Comparison of ENCODE assay signal across 14 mouse cellular contexts in the genomic region with DNA sequence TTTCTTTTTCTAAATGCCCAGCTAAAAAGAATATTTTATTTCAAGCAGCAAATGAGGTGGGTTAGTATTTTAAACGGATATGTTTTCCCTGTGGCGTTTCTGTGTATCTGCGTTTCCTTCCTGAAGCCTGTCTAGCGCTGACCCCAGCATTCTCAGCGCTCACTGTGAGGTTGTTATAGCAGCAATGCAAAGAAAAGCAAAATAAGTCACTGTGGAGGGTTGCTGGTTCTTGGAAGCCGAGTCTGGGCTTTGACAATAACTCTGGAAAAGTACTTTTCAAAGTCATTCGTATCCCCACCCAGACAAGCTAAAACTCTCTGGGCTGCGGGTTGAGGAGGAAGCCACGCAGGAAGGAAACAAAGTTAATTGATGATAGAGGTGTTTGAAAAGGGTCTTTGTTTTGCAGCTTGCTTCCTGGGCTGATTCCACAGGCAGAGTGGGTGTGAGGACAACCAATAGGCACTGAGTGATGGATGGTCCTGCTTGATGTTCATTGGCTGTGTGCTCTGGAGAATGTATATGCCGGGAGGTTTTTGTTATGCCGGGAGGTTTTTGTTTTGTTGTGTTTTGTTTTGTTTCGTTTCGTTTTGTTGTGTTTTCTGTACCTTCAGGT.
DNase-seq lines count a peak whose midpoint lies in the region; ATAC-seq lines count a peak whose summit lies in the region.
"Had no signal": no experiment of that assay in that cellular context is flagged by ENCODE, and none has a peak within 500 bp of the region (broad histone marks: within the 10 kb centered on the region; RNA-seq: fewer than 3 reads in every experiment).

No protein-coding gene starts in this region.

- peaks cover 8% of the 10 kb centered on the region for H3K4me1 ChIP-seq in heart, embryonic 15.5 days (replicated peaks)
- H3K4me1 ChIP-seq in hindbrain, embryonic 16.5 days (ENCODE audit: control insufficient read depth, insufficient read depth, low read depth, low read length) = peaks cover 10% of the 10 kb centered on the region
- H3K4me1 ChIP-seq: embryonic facial prominence, embryonic 15.5 days; forebrain, embryonic 15.5 days; intestine, embryonic 15.5 days had no signal

- H3K27ac ChIP-seq in heart, embryonic 15.5 days = no peak overlapping the region
- H3K27ac ChIP-seq in hindbrain, embryonic 16.5 days (ENCODE audit: low read depth, low read length) = peak overlapping the region; percentile 34; the same call in 1 of the 2 replicates
- H3K27ac ChIP-seq: embryonic facial prominence, embryonic 15.5 days; forebrain, embryonic 15.5 days; intestine, embryonic 15.5 days; limb, embryonic 10.5 days had no signal

- H3K9me3 ChIP-seq in heart, embryonic 15.5 days (replicated peaks) = no peaks in the 10 kb centered on the region
- H3K9me3 ChIP-seq in hindbrain, embryonic 16.5 days (ENCODE audit: control insufficient read depth, low read length) = no peaks in the 10 kb centered on the region
- H3K9me3 ChIP-seq: embryonic facial prominence, embryonic 15.5 days; forebrain, embryonic 15.5 days; intestine, embryonic 15.5 days; limb, embryonic 10.5 days had no signal

- ATAC-seq in heart, embryonic 15.5 days (replicated peaks; ENCODE audit: insufficient number of reproducible peaks, insufficient read depth, low FRiP score, low read depth) = no peak
- peak; percentile 75; the same call in 1 of the 2 replicates for ATAC-seq in hindbrain, embryonic 16.5 days
- ATAC-seq: forebrain, embryonic 15.5 days; intestine, embryonic 15.5 days had no signal

- no peak overlapping the region for H3K4me3 ChIP-seq in heart, embryonic 15.5 days
- H3K4me3 ChIP-seq in hindbrain, embryonic 16.5 days (ENCODE audit: low read length) = no peak overlapping the region
- H3K4me3 ChIP-seq: embryonic facial prominence, embryonic 15.5 days; forebrain, embryonic 15.5 days; intestine, embryonic 15.5 days; limb, embryonic 10.5 days had no signal

- H3K36me3 ChIP-seq in heart, embryonic 15.5 days = no peaks in the 10 kb centered on the region
- no peaks in the 10 kb centered on the region for H3K36me3 ChIP-seq in hindbrain, embryonic 16.5 days (ENCODE audit: control insufficient read depth, insufficient read depth, low read length)
- H3K36me3 ChIP-seq: embryonic facial prominence, embryonic 15.5 days; forebrain, embryonic 15.5 days; intestine, embryonic 15.5 days; limb, embryonic 10.5 days had no signal

- intact Hi-C loops in left cerebral cortex, postnatal 4 days (cut with DNase I) = no loop called here

- WGBS in heart, embryonic 15.5 days = 64% methylated on average over 13 of the region's 13 CpGs
- 32% methylated on average over 13 of the region's 13 CpGs for WGBS in hindbrain, embryonic 16.5 days

- peak overlapping the region; percentile 24; the same call in 1 of the 2 replicates for H3K4me2 ChIP-seq in heart, embryonic 15.5 days
- peak overlapping the region; percentile 15; the same call in 1 of the 2 replicates for H3K4me2 ChIP-seq in hindbrain, embryonic 16.5 days (ENCODE audit: low read length)
- H3K4me2 ChIP-seq: embryonic facial prominence, embryonic 15.5 days; forebrain, embryonic 15.5 days; intestine, embryonic 15.5 days had no signal

- DNase-seq in heart, postnatal 4 days = no peak
- peak; percentile 4 for DNase-seq in thymus, postnatal 0 days (ENCODE audit: low spot score)
- no peak for DNase-seq in thymus, postnatal 10 days (ENCODE audit: low spot score in 2 of 2)
- DNase-seq in frontal cortex, adult 2 months (ENCODE audit: extremely low spot score in 1 of 2, low spot score in 1 of 2) = no peak
- no peak for DNase-seq in left cerebral cortex, postnatal 4 days
- DNase-seq: cerebellum, adult 9-10 months; gastrocnemius, postnatal 25 days; spleen, adult 18-20 months had no signal

- H3K27me3 ChIP-seq in heart, embryonic 15.5 days = no peaks in the 10 kb centered on the region
- H3K27me3 ChIP-seq in hindbrain, embryonic 16.5 days (replicated peaks; ENCODE audit: control insufficient read depth, insufficient read depth, low read length) = no peaks in the 10 kb centered on the region
- H3K27me3 ChIP-seq: embryonic facial prominence, embryonic 15.5 days; forebrain, embryonic 15.5 days; intestine, embryonic 15.5 days had no signal

- no peak overlapping the region for H3K9ac ChIP-seq in heart, embryonic 15.5 days
- no peak overlapping the region for H3K9ac ChIP-seq in hindbrain, embryonic 16.5 days (ENCODE audit: low read depth, low read length)
- H3K9ac ChIP-seq: embryonic facial prominence, embryonic 15.5 days; forebrain, embryonic 15.5 days; intestine, embryonic 15.5 days had no signal
